Mouse (Mus musculus) olfactory bulb, adult 2 months (tissue): ENCODE data around the gene Scg5.

Experiments
- CTCF ChIP-seq: fragments of 200-500 bp; IDR thresholded peaks from 2 replicates; pipeline ENCODE4 v1.5.1; 2012; ENCODE audit warnings: low read depth, mild to moderate bottlenecking, low read length, moderate library complexity; ENCODE audit not compliant: insufficient read depth
- POLR2A ChIP-seq: fragments of 200-500 bp; IDR thresholded peaks from 2 replicates; pipeline ENCODE4 v1.6.1; 2012; ENCODE audit warnings: mild to moderate bottlenecking, low read depth, low read length, moderate library complexity; ENCODE audit not compliant: insufficient read depth

GRCm38 (mm10) chr2:113795186-113795585 is 33.7 kb downstream of the Scg5 start:
- TF ChIP-seq POLR2A (no peak), CTCF (no peak)
